Mouse (Mus musculus) large intestine, adult 2 months (tissue): ENCODE measurements around the gene Mmp15. TPM values are rescaled to one million over a fixed set of nuclear protein-coding genes. Genes with fewer than 3 reads are reported as not detected.

Experiments used
- DNase-seq: peaks from one replicate; pipeline ENCODE4 v3.0.0-alpha.2; 2012; ENCODE audit warnings: low read depth, low spot score
- WGBS: fragments of 180-500 bp; shearing (Covaris S2); methylation state at CpG from one replicate; pipeline ENCODE4 v1.1.7; 2018; 5-methylcytosine and 5-hydroxymethylcytosine counted together
- polyA plus RNA-seq: library from polyadenylated mRNA; depleted of rRNA; stranded (reverse); fragments of >200 nt; gene quantifications from 2 replicates; pipeline ENCODE4 v1.2.3, GENCODE M21; 2012; rRNA removed

The Mmp15 gene
- polyA plus RNA-seq, 1 experiment: 9.5 TPM

GRCm38 (mm10) chr8:95411309-95411972 is 59.4 kb downstream of the Mmp15 start:
- DNase-seq: no peak
- 66% methylated on average over 10 of the region's 10 CpGs for WGBS

GRCm38 (mm10) chr8:95422193-95422810 is 70.2 kb downstream of the Mmp15 start:
- 82% methylated on average over 14 of the region's 14 CpGs for WGBS
- no peak for DNase-seq

Other genes starting within 250 kb of the Mmp15 start
- gene Kifc3, start 149.5 kb upstream of the Mmp15 start, polyA plus RNA-seq: 25.6 and 31.4 TPM in 2 replicates
- gene Cngb1, start 45.7 kb upstream of the Mmp15 start, polyA plus RNA-seq: 0.23 and 0.46 TPM in 2 replicates
- 0.49 TPM in 1 of 2 replicates, not detected in the other for gene Tepp, start 41.7 kb upstream of the Mmp15 start, polyA plus RNA-seq
- 4.8 and 6.2 TPM in 2 replicates for gene Zfp319, start 20.3 kb upstream of the Mmp15 start, polyA plus RNA-seq
- gene Usb1, start 20.0 kb upstream of the Mmp15 start, polyA plus RNA-seq: 27.7 and 31.1 TPM in 2 replicates
- 31.0 and 33.0 TPM in 2 replicates for gene Cfap20, start 82.6 kb downstream of the Mmp15 start, polyA plus RNA-seq
- gene Csnk2a2, start 137.8 kb downstream of the Mmp15 start, polyA plus RNA-seq: 17.9 and 18.6 TPM in 2 replicates
- gene Ccdc113, start 181.8 kb downstream of the Mmp15 start, polyA plus RNA-seq: not detected in 2 replicates
- not detected in 2 replicates for gene Prss54, start 224.1 kb downstream of the Mmp15 start, polyA plus RNA-seq